Comparison of ENCODE assay signal across 33 mouse cellular contexts in genomic region chr10:129981867-129982266, GRCm38 (mm10). TPM values are rescaled to one million over a fixed set of nuclear protein-coding genes. Genes with fewer than 3 reads are reported as not detected.
DNase-seq lines count a peak whose midpoint lies in the region; ATAC-seq and TF ChIP-seq lines count a peak whose summit lies in the region.
"Not testable (repeated sequence)": the region's sequence is repeated elsewhere in the genome, so short reads cannot be mapped to it uniquely, and the experiment has no call there.
"Had no signal": no experiment of that assay in that cellular context is flagged by ENCODE, and none has a peak within 500 bp of the region (broad histone marks: within the 10 kb centered on the region; RNA-seq: fewer than 3 reads in every experiment).

No protein-coding gene starts in this region.

- not testable (repeated sequence) for H3K9ac ChIP-seq in forebrain, embryonic 13.5 days; hindbrain, postnatal 0 days (replicated peaks; ENCODE audit: low read length); midbrain, embryonic 11.5 days (ENCODE audit: low read length); neural tube, embryonic 12.5 days

- not testable (repeated sequence) for H3K27me3 ChIP-seq in forebrain, embryonic 13.5 days; hindbrain, postnatal 0 days (ENCODE audit: insufficient read depth, low read length); midbrain, embryonic 11.5 days (ENCODE audit: control insufficient read depth, insufficient read depth, low read length); neural tube, embryonic 12.5 days (replicated peaks)

- H3K27ac ChIP-seq in forebrain, embryonic 13.5 days; hindbrain, postnatal 0 days; midbrain, embryonic 11.5 days (ENCODE audit: low read depth, low read length); neural tube, embryonic 12.5 days: not testable (repeated sequence)

- not testable (repeated sequence) for DNase-seq in hindbrain, postnatal 0 days (ENCODE audit: low spot score); midbrain, embryonic 11.5 days (ENCODE audit: low spot score, missing footprints)

- H3K4me2 ChIP-seq in forebrain, embryonic 13.5 days; hindbrain, postnatal 0 days (ENCODE audit: low read depth, low read length); midbrain, embryonic 11.5 days; neural tube, embryonic 12.5 days (replicated peaks): not testable (repeated sequence)

- WGBS in forebrain, embryonic 13.5 days, result no CpG with 5 or more reads among the region's 3 CpGs
- no CpG with 5 or more reads among the region's 3 CpGs for WGBS in hindbrain, postnatal 0 days
- no CpG with 5 or more reads among the region's 3 CpGs for WGBS in midbrain, embryonic 11.5 days
- WGBS in neural tube, embryonic 12.5 days, result no CpG with 5 or more reads among the region's 3 CpGs

- not testable (repeated sequence) for H3K9me3 ChIP-seq in forebrain, embryonic 13.5 days (replicated peaks); hindbrain, postnatal 0 days (ENCODE audit: low read length); midbrain, embryonic 11.5 days (ENCODE audit: control insufficient read depth, low read length); neural tube, embryonic 12.5 days

- H3K36me3 ChIP-seq in forebrain, embryonic 13.5 days (ENCODE audit: poor library complexity, severe bottlenecking); hindbrain, postnatal 0 days (ENCODE audit: insufficient read depth, low read length); midbrain, embryonic 11.5 days (ENCODE audit: control insufficient read depth, insufficient read depth, low read length); neural tube, embryonic 12.5 days: not testable (repeated sequence)

- TF ChIP-seq CTCF in hindbrain, postnatal 0 days (IDR thresholded peaks at IDR 0.05; ENCODE audit: low read depth), result not testable (repeated sequence)

- not testable (repeated sequence) for H3K4me1 ChIP-seq in forebrain, embryonic 13.5 days; hindbrain, postnatal 0 days (ENCODE audit: insufficient read depth, low read length); midbrain, embryonic 11.5 days (ENCODE audit: control insufficient read depth, insufficient read depth, low read length); neural tube, embryonic 12.5 days

- peak; percentile 26 for ATAC-seq in CD4-positive, CD25-positive, alpha-beta regulatory T cell, adult 4 months
- 0 out of 2 replicates have a peak, but pooled peaks have one; percentile 34 for ATAC-seq in erythroid progenitor cell, adult 5-6 weeks (replicated peaks; ENCODE audit: low FRiP score, poor library complexity, severe bottlenecking)
- ATAC-seq in forebrain, embryonic 13.5 days, result peak; percentile 58; the same call in 1 of the 2 replicates
- ATAC-seq in granulocyte monocyte progenitor cell, adult 5-6 weeks (replicated peaks; ENCODE audit: poor library complexity, severe bottlenecking), result peak; percentile 58
- ATAC-seq in hindbrain, postnatal 0 days, result 0 out of 2 replicates have a peak, but pooled peaks have one; percentile 27
- peak; percentile 45; the same call in 1 of the 2 replicates for ATAC-seq in megakaryocyte, adult 5-6 weeks (ENCODE audit: poor library complexity, severe bottlenecking)
- ATAC-seq in midbrain, embryonic 11.5 days (ENCODE audit: low FRiP score), result peak; percentile 85
- peak; percentile 56 for ATAC-seq in neural tube, embryonic 12.5 days (ENCODE audit: low FRiP score, low read depth)

- not testable (repeated sequence) for H3K4me3 ChIP-seq in forebrain, embryonic 13.5 days; hindbrain, postnatal 0 days (ENCODE audit: low read length); midbrain, embryonic 11.5 days (ENCODE audit: low read depth, low read length); neural tube, embryonic 12.5 days

RNA-seq across cellular contexts. Expression of gene Gm10310, which starts 3.0 kb away (rescaled TPM):
- under 1 TPM in 1 of 2 experiments, not detected in 1; 0.07 TPM for polyA plus RNA-seq in CD4-positive, CD25-positive, alpha-beta regulatory T cell, adult 4 months (2017; shearing (Covaris generic))
- not detected in 2 replicates for total RNA-seq in erythroid progenitor cell, adult 5-6 weeks (2015; ENCODE audit: low replicate concordance)
- not detected in 2 replicates for total RNA-seq in erythroid progenitor cell, adult 5-6 weeks (2017; ENCODE audit: low replicate concordance)
- polyA plus RNA-seq in forebrain, embryonic 13.5 days (2015; fragmentation: Nextera tagmentation; extraction: Ambion mirVana), result not detected in 2 replicates
- not detected in 2 replicates for total RNA-seq in granulocyte monocyte progenitor cell, adult 5-6 weeks (2014; fragmentation: Nextera tagmentation)
- total RNA-seq in granulocyte monocyte progenitor cell, adult 5-6 weeks (2017), result not detected in 2 replicates
- not detected in 2 replicates for total RNA-seq in hindbrain, postnatal 0 days (2014; rRNA removed)
- polyA plus RNA-seq in hindbrain, postnatal 0 days (2015; fragmentation: Nextera tagmentation; extraction: Ambion mirVana), result not detected in 2 replicates
- total RNA-seq in megakaryocyte, adult 5-6 weeks (2015), result not detected in 2 replicates
- total RNA-seq in megakaryocyte, adult 5-6 weeks (2017), result not detected in 2 replicates
- polyA plus RNA-seq in midbrain, embryonic 11.5 days (2014; fragmentation: Nextera tagmentation; extraction: Ambion mirVana), result not detected in 2 replicates
- not detected in 2 replicates for polyA plus RNA-seq in neural tube, embryonic 12.5 days (2016; fragmentation: Nextera tagmentation; extraction: Ambion mirVana)
- total RNA-seq: adrenal gland, adult 2 months; adrenal gland, postnatal 14 days; adrenal gland, postnatal 4 days; CH12.LX; forebrain, postnatal 0 days; gastrocnemius, adult 8-10 months; gastrocnemius, postnatal 25 days; heart, adult 2 months; heart, postnatal 14 days; heart, postnatal 4 days; MEL had no signal
- polyA plus RNA-seq: adrenal gland, adult 2 months; cerebellum, adult 2 months; cortical plate, adult 2 months; embryonic facial prominence, embryonic 10.5 days; embryonic facial prominence, embryonic 13.5 days; erythroblast, embryonic 14.5 days; forebrain, embryonic 10.5 days; forebrain, postnatal 0 days; gonadal fat pad, adult 2 months; heart, adult 2 months; heart, embryonic 10.5 days; heart, embryonic 13.5 days; heart, embryonic 16.5 days; hindbrain, embryonic 13.5 days; hindbrain, embryonic 16.5 days; intestine, embryonic 14.5 days; intestine, postnatal 0 days had no signal

RNA-seq across cellular contexts. Expression of gene Olfr247, which starts 5.9 kb away (rescaled TPM):
- not detected for polyA plus RNA-seq in CD4-positive, CD25-positive, alpha-beta regulatory T cell, adult 4 months (2017; shearing (Covaris generic))
- not detected in 2 replicates for total RNA-seq in erythroid progenitor cell, adult 5-6 weeks (2015; ENCODE audit: low replicate concordance)
- total RNA-seq in erythroid progenitor cell, adult 5-6 weeks (2017; ENCODE audit: low replicate concordance), result not detected in 2 replicates
- polyA plus RNA-seq in forebrain, embryonic 13.5 days (2015; fragmentation: Nextera tagmentation; extraction: Ambion mirVana), result not detected in 2 replicates
- not detected in 2 replicates for total RNA-seq in granulocyte monocyte progenitor cell, adult 5-6 weeks (2014; fragmentation: Nextera tagmentation)
- total RNA-seq in granulocyte monocyte progenitor cell, adult 5-6 weeks (2017), result not detected in 2 replicates
- not detected in 2 replicates for total RNA-seq in hindbrain, postnatal 0 days (2014; rRNA removed)
- polyA plus RNA-seq in hindbrain, postnatal 0 days (2015; fragmentation: Nextera tagmentation; extraction: Ambion mirVana), result not detected in 2 replicates
- total RNA-seq in megakaryocyte, adult 5-6 weeks (2015), result not detected in 2 replicates
- not detected in 2 replicates for total RNA-seq in megakaryocyte, adult 5-6 weeks (2017)
- not detected in 2 replicates for polyA plus RNA-seq in midbrain, embryonic 11.5 days (2014; fragmentation: Nextera tagmentation; extraction: Ambion mirVana)
- not detected in 2 replicates for polyA plus RNA-seq in neural tube, embryonic 12.5 days (2016; fragmentation: Nextera tagmentation; extraction: Ambion mirVana)
- total RNA-seq: adrenal gland, adult 2 months; adrenal gland, postnatal 14 days; adrenal gland, postnatal 4 days; CH12.LX; forebrain, postnatal 0 days; gastrocnemius, adult 8-10 months; gastrocnemius, postnatal 25 days; heart, adult 2 months; heart, postnatal 14 days; heart, postnatal 4 days; MEL had no signal
- polyA plus RNA-seq: adrenal gland, adult 2 months; cerebellum, adult 2 months; cortical plate, adult 2 months; embryonic facial prominence, embryonic 10.5 days; embryonic facial prominence, embryonic 13.5 days; erythroblast, embryonic 14.5 days; forebrain, embryonic 10.5 days; forebrain, postnatal 0 days; gonadal fat pad, adult 2 months; heart, adult 2 months; heart, embryonic 10.5 days; heart, embryonic 13.5 days; heart, embryonic 16.5 days; hindbrain, embryonic 13.5 days; hindbrain, embryonic 16.5 days; intestine, embryonic 14.5 days; intestine, postnatal 0 days had no signal

RNA-seq across cellular contexts. Expression of gene Olfr819, which starts 14.8 kb away (rescaled TPM):
- polyA plus RNA-seq in CD4-positive, CD25-positive, alpha-beta regulatory T cell, adult 4 months (2017; shearing (Covaris generic)), result not detected
- total RNA-seq in erythroid progenitor cell, adult 5-6 weeks (2015; ENCODE audit: low replicate concordance), result not detected in 2 replicates
- total RNA-seq in erythroid progenitor cell, adult 5-6 weeks (2017; ENCODE audit: low replicate concordance), result not detected in 2 replicates
- polyA plus RNA-seq in forebrain, embryonic 13.5 days (2015; fragmentation: Nextera tagmentation; extraction: Ambion mirVana), result not detected in 2 replicates
- not detected in 2 replicates for total RNA-seq in granulocyte monocyte progenitor cell, adult 5-6 weeks (2014; fragmentation: Nextera tagmentation)
- total RNA-seq in granulocyte monocyte progenitor cell, adult 5-6 weeks (2017), result not detected in 2 replicates
- total RNA-seq in hindbrain, postnatal 0 days (2014; rRNA removed), result not detected in 2 replicates
- not detected in 2 replicates for polyA plus RNA-seq in hindbrain, postnatal 0 days (2015; fragmentation: Nextera tagmentation; extraction: Ambion mirVana)
- total RNA-seq in megakaryocyte, adult 5-6 weeks (2015), result not detected in 2 replicates
- total RNA-seq in megakaryocyte, adult 5-6 weeks (2017), result not detected in 2 replicates
- polyA plus RNA-seq in midbrain, embryonic 11.5 days (2014; fragmentation: Nextera tagmentation; extraction: Ambion mirVana), result not detected in 2 replicates
- polyA plus RNA-seq in neural tube, embryonic 12.5 days (2016; fragmentation: Nextera tagmentation; extraction: Ambion mirVana), result not detected in 2 replicates
- total RNA-seq: adrenal gland, adult 2 months; adrenal gland, postnatal 14 days; adrenal gland, postnatal 4 days; CH12.LX; forebrain, postnatal 0 days; gastrocnemius, adult 8-10 months; gastrocnemius, postnatal 25 days; heart, adult 2 months; heart, postnatal 14 days; heart, postnatal 4 days; MEL had no signal
- polyA plus RNA-seq: adrenal gland, adult 2 months; cerebellum, adult 2 months; cortical plate, adult 2 months; embryonic facial prominence, embryonic 10.5 days; embryonic facial prominence, embryonic 13.5 days; erythroblast, embryonic 14.5 days; forebrain, embryonic 10.5 days; forebrain, postnatal 0 days; gonadal fat pad, adult 2 months; heart, adult 2 months; heart, embryonic 10.5 days; heart, embryonic 13.5 days; heart, embryonic 16.5 days; hindbrain, embryonic 13.5 days; hindbrain, embryonic 16.5 days; intestine, embryonic 14.5 days; intestine, postnatal 0 days had no signal

RNA-seq across cellular contexts. Expression of gene Olfr820, which starts 30.6 kb away (rescaled TPM):
- polyA plus RNA-seq in CD4-positive, CD25-positive, alpha-beta regulatory T cell, adult 4 months (2017; shearing (Covaris generic)), result not detected
- not detected in 2 replicates for total RNA-seq in erythroid progenitor cell, adult 5-6 weeks (2015; ENCODE audit: low replicate concordance)
- total RNA-seq in erythroid progenitor cell, adult 5-6 weeks (2017; ENCODE audit: low replicate concordance), result not detected in 2 replicates
- not detected in 2 replicates for polyA plus RNA-seq in forebrain, embryonic 13.5 days (2015; fragmentation: Nextera tagmentation; extraction: Ambion mirVana)
- total RNA-seq in granulocyte monocyte progenitor cell, adult 5-6 weeks (2014; fragmentation: Nextera tagmentation), result not detected in 2 replicates
- not detected in 2 replicates for total RNA-seq in granulocyte monocyte progenitor cell, adult 5-6 weeks (2017)
- total RNA-seq in hindbrain, postnatal 0 days (2014; rRNA removed), result not detected in 2 replicates
- not detected in 2 replicates for polyA plus RNA-seq in hindbrain, postnatal 0 days (2015; fragmentation: Nextera tagmentation; extraction: Ambion mirVana)
- not detected in 2 replicates for total RNA-seq in megakaryocyte, adult 5-6 weeks (2015)
- total RNA-seq in megakaryocyte, adult 5-6 weeks (2017), result not detected in 2 replicates
- not detected in 2 replicates for polyA plus RNA-seq in midbrain, embryonic 11.5 days (2014; fragmentation: Nextera tagmentation; extraction: Ambion mirVana)
- polyA plus RNA-seq in neural tube, embryonic 12.5 days (2016; fragmentation: Nextera tagmentation; extraction: Ambion mirVana), result not detected in 2 replicates
- total RNA-seq: adrenal gland, adult 2 months; adrenal gland, postnatal 14 days; adrenal gland, postnatal 4 days; CH12.LX; forebrain, postnatal 0 days; gastrocnemius, adult 8-10 months; gastrocnemius, postnatal 25 days; heart, adult 2 months; heart, postnatal 14 days; heart, postnatal 4 days; MEL had no signal
- polyA plus RNA-seq: adrenal gland, adult 2 months; cerebellum, adult 2 months; cortical plate, adult 2 months; embryonic facial prominence, embryonic 10.5 days; embryonic facial prominence, embryonic 13.5 days; forebrain, embryonic 10.5 days; forebrain, postnatal 0 days; gonadal fat pad, adult 2 months; heart, adult 2 months; heart, embryonic 10.5 days; heart, embryonic 13.5 days; heart, embryonic 16.5 days; hindbrain, embryonic 13.5 days; hindbrain, embryonic 16.5 days; intestine, embryonic 14.5 days; intestine, postnatal 0 days had no signal

RNA-seq across cellular contexts. Expression of gene Olfr818, which starts 33.0 kb away (rescaled TPM):
- polyA plus RNA-seq in CD4-positive, CD25-positive, alpha-beta regulatory T cell, adult 4 months (2017; shearing (Covaris generic)), result not detected
- total RNA-seq in erythroid progenitor cell, adult 5-6 weeks (2015; ENCODE audit: low replicate concordance), result not detected in 2 replicates
- total RNA-seq in erythroid progenitor cell, adult 5-6 weeks (2017; ENCODE audit: low replicate concordance), result not detected in 2 replicates
- polyA plus RNA-seq in forebrain, embryonic 13.5 days (2015; fragmentation: Nextera tagmentation; extraction: Ambion mirVana), result not detected in 2 replicates
- not detected in 2 replicates for total RNA-seq in granulocyte monocyte progenitor cell, adult 5-6 weeks (2014; fragmentation: Nextera tagmentation)
- not detected in 2 replicates for total RNA-seq in granulocyte monocyte progenitor cell, adult 5-6 weeks (2017)
- not detected in 2 replicates for total RNA-seq in hindbrain, postnatal 0 days (2014; rRNA removed)
- polyA plus RNA-seq in hindbrain, postnatal 0 days (2015; fragmentation: Nextera tagmentation; extraction: Ambion mirVana), result not detected in 2 replicates
- not detected in 2 replicates for total RNA-seq in megakaryocyte, adult 5-6 weeks (2015)
- not detected in 2 replicates for total RNA-seq in megakaryocyte, adult 5-6 weeks (2017)
- polyA plus RNA-seq in midbrain, embryonic 11.5 days (2014; fragmentation: Nextera tagmentation; extraction: Ambion mirVana), result not detected in 2 replicates
- not detected in 2 replicates for polyA plus RNA-seq in neural tube, embryonic 12.5 days (2016; fragmentation: Nextera tagmentation; extraction: Ambion mirVana)
- total RNA-seq: adrenal gland, adult 2 months; adrenal gland, postnatal 14 days; adrenal gland, postnatal 4 days; CH12.LX; forebrain, postnatal 0 days; gastrocnemius, adult 8-10 months; gastrocnemius, postnatal 25 days; heart, adult 2 months; heart, postnatal 14 days; heart, postnatal 4 days; MEL had no signal
- polyA plus RNA-seq: adrenal gland, adult 2 months; cerebellum, adult 2 months; cortical plate, adult 2 months; embryonic facial prominence, embryonic 10.5 days; embryonic facial prominence, embryonic 13.5 days; erythroblast, embryonic 14.5 days; forebrain, embryonic 10.5 days; forebrain, postnatal 0 days; gonadal fat pad, adult 2 months; heart, adult 2 months; heart, embryonic 10.5 days; heart, embryonic 13.5 days; heart, embryonic 16.5 days; hindbrain, embryonic 13.5 days; hindbrain, embryonic 16.5 days; intestine, embryonic 14.5 days; intestine, postnatal 0 days had no signal

Comparison
In these comparisons a context has a peak if more than half of its experiments do, and no peak if none do; other contexts are left out.
1. ATAC-seq: peak in every context shown above with its lines; median percentile 85 in midbrain, embryonic 11.5 days; 58 in forebrain, embryonic 13.5 days; 58 in granulocyte monocyte progenitor cell, adult 5-6 weeks; 56 in neural tube, embryonic 12.5 days; 45 in megakaryocyte, adult 5-6 weeks; 34 in erythroid progenitor cell, adult 5-6 weeks; 27 in hindbrain, postnatal 0 days; 26 in CD4-positive, CD25-positive, alpha-beta regulatory T cell, adult 4 months.